Mouse (Mus musculus): ENCODE measurements at regions not wholly inside any gene's neighbourhood (a gene's known extent, or its start where the extent isn't known, plus 50 kb on each side); places are given as distances from the start of the nearest gene placed in this dataset.

- no peak for DNase-seq
Observed at GRCm38 (mm10) chr1:183624266-183624665, 206.3 kb downstream of the Hhipl2 start.

- no peak for DNase-seq
Observed at GRCm38 (mm10) chr1:183633810-183634209, 215.8 kb downstream of the Hhipl2 start.

- no peak for DNase-seq
Observed at GRCm38 (mm10) chr1:183634836-183635235, 216.8 kb downstream of the Hhipl2 start.

GRCm38 (mm10) chr1:183637214-183637613 is 219.2 kb downstream of the Hhipl2 start:
- DNase-seq, result no peak

- DNase-seq, result no peak
Observed at GRCm38 (mm10) chr1:183639332-183639731, 221.3 kb downstream of the Hhipl2 start.

GRCm38 (mm10) chr1:183640568-183640967 is 222.6 kb downstream of the Hhipl2 start:
- no peak for DNase-seq

GRCm38 (mm10) chr1:183644001-183644400 is 226.0 kb downstream of the Hhipl2 start:
- no peak for DNase-seq

- DNase-seq, result no peak
Observed at GRCm38 (mm10) chr1:183653878-183654277, 235.9 kb downstream of the Hhipl2 start.

- peak; percentile 40 for DNase-seq
Observed at GRCm38 (mm10) chr1:183657043-183657442, 239.0 kb downstream of the Hhipl2 start.

- no peak for DNase-seq
Observed at GRCm38 (mm10) chr1:183660541-183660940, 242.5 kb downstream of the Hhipl2 start.

- no peak for DNase-seq
Observed at GRCm38 (mm10) chr1:183662369-183663043, 244.5 kb downstream of the Hhipl2 start.

GRCm38 (mm10) chr1:183669271-183669670 is 251.3 kb downstream of the Hhipl2 start:
- DNase-seq, result no peak

- DNase-seq, result peak; percentile 40
Observed at GRCm38 (mm10) chr1:183669674-183670073, 251.7 kb downstream of the Hhipl2 start.

- no peak for DNase-seq
Observed at GRCm38 (mm10) chr1:183670542-183670941, 252.5 kb downstream of the Hhipl2 start.

GRCm38 (mm10) chr1:183671541-183671940 is 253.5 kb downstream of the Hhipl2 start:
- no peak for DNase-seq

GRCm38 (mm10) chr1:183672521-183672920 is 254.5 kb downstream of the Hhipl2 start:
- DNase-seq, result no peak

- no peak for DNase-seq
Observed at GRCm38 (mm10) chr1:183677585-183677984, 259.6 kb downstream of the Hhipl2 start.

GRCm38 (mm10) chr1:183679949-183680348 is 261.9 kb downstream of the Hhipl2 start:
- peak; percentile 50 for DNase-seq

GRCm38 (mm10) chr1:183686056-183686455 is 268.0 kb downstream of the Hhipl2 start:
- no peak for DNase-seq

- DNase-seq, result no peak
Observed at GRCm38 (mm10) chr1:183692756-183693155, 274.7 kb downstream of the Hhipl2 start.

GRCm38 (mm10) chr1:183699284-183699683 is 281.3 kb downstream of the Hhipl2 start:
- no peak for DNase-seq

GRCm38 (mm10) chr1:183702888-183703287 is 284.9 kb downstream of the Hhipl2 start:
- DNase-seq, result no peak

- no peak for DNase-seq
Observed at GRCm38 (mm10) chr1:183712895-183713294, 294.9 kb downstream of the Hhipl2 start.

GRCm38 (mm10) chr1:183717060-183717459 is 296.0 kb upstream of the Dusp10 start:
- no peak for DNase-seq

GRCm38 (mm10) chr1:183749126-183749525 is 264.0 kb upstream of the Dusp10 start:
- DNase-seq, result peak; percentile 6
